Mouse (Mus musculus): ENCODE data around the gene Smu1.

Gene Smu1

GRCm38 (mm10) chr4:40722011-40722666 lies 35.6 kb downstream of the Smu1 start, which contains the start of gene Dnaja1:
Gene Dnaja1 (plus strand): TSS chr4:40722150.
- Histone ChIP-seq H3K27me3 (ENCODE audit: control insufficient read depth, insufficient read depth, low read length, poor library complexity, severe bottlenecking) (no peaks in the 10 kb centered on the region), H3K36me3 (ENCODE audit: control insufficient read depth, insufficient read depth, low read length, poor library complexity, severe bottlenecking) (peaks cover 15% of the 10 kb centered on the region)
- DNase-seq (ENCODE audit: low read depth, low spot score): peak; percentile 98

- DNase-seq (ENCODE audit: low read depth, low spot score): peak; percentile 23
- Histone ChIP-seq H3K36me3 (ENCODE audit: control insufficient read depth, insufficient read depth, low read length, poor library complexity, severe bottlenecking) (peaks cover 7% of the 10 kb centered on the region), H3K27me3 (ENCODE audit: control insufficient read depth, insufficient read depth, low read length, poor library complexity, severe bottlenecking) (no peaks in the 10 kb centered on the region)
These were observed 36.8 kb downstream of the Smu1 start for GRCm38 (mm10) chr4:40720910-40721309.

GRCm38 (mm10) chr4:40717141-40717540 lies 40.6 kb downstream of the Smu1 start:
- no peak for DNase-seq (ENCODE audit: low read depth, low spot score)
- Histone ChIP-seq H3K36me3 (ENCODE audit: control insufficient read depth, insufficient read depth, low read length, poor library complexity, severe bottlenecking) (no peaks in the 10 kb centered on the region), H3K27me3 (ENCODE audit: control insufficient read depth, insufficient read depth, low read length, poor library complexity, severe bottlenecking) (no peaks in the 10 kb centered on the region)

GRCm38 (mm10) chr4:40703710-40704275 lies 53.9 kb downstream of the Smu1 start:
- no peaks in the 10 kb centered on the region for H3K27me3 ChIP-seq (ENCODE audit: control insufficient read depth, insufficient read depth, low read length, poor library complexity, severe bottlenecking)
- DNase-seq (ENCODE audit: low read depth, low spot score): peak; percentile 11
- no peaks in the 10 kb centered on the region; the same call in 1 of the 2 replicates for H3K36me3 ChIP-seq (ENCODE audit: control insufficient read depth, insufficient read depth, low read length, poor library complexity, severe bottlenecking)

GRCm38 (mm10) chr4:40702797-40703709 lies 54.7 kb downstream of the Smu1 start, which contains the start of gene Aptx:
Gene Aptx (minus strand): TSS chr4:40703194.
- peak; percentile 97 for DNase-seq (ENCODE audit: low read depth, low spot score)
- no peaks in the 10 kb centered on the region for H3K27me3 ChIP-seq (ENCODE audit: control insufficient read depth, insufficient read depth, low read length, poor library complexity, severe bottlenecking)
- H3K36me3 ChIP-seq (ENCODE audit: control insufficient read depth, insufficient read depth, low read length, poor library complexity, severe bottlenecking): no peaks in the 10 kb centered on the region; the same call in 1 of the 2 replicates

- DNase-seq (ENCODE audit: low read depth, low spot score): no peak
- no peaks in the 10 kb centered on the region for H3K27me3 ChIP-seq (ENCODE audit: control insufficient read depth, insufficient read depth, low read length, poor library complexity, severe bottlenecking)
- no peaks in the 10 kb centered on the region; the same call in 1 of the 2 replicates for H3K36me3 ChIP-seq (ENCODE audit: control insufficient read depth, insufficient read depth, low read length, poor library complexity, severe bottlenecking)
These were observed 55.9 kb downstream of the Smu1 start for GRCm38 (mm10) chr4:40701796-40702195.

- Histone ChIP-seq H3K36me3 (ENCODE audit: control insufficient read depth, insufficient read depth, low read length, poor library complexity, severe bottlenecking) (peaks cover under 1% of the 10 kb centered on the region), H3K27me3 (ENCODE audit: control insufficient read depth, insufficient read depth, low read length, poor library complexity, severe bottlenecking) (no peaks in the 10 kb centered on the region)
- DNase-seq (ENCODE audit: low read depth, low spot score): no peak
These were observed 57.5 kb downstream of the Smu1 start for GRCm38 (mm10) chr4:40700216-40700615.

GRCm38 (mm10) chr4:40697059-40697458 lies 60.7 kb downstream of the Smu1 start:
- no peaks in the 10 kb centered on the region for H3K27me3 ChIP-seq (ENCODE audit: control insufficient read depth, insufficient read depth, low read length, poor library complexity, severe bottlenecking)
- DNase-seq (ENCODE audit: low read depth, low spot score): no peak
- H3K36me3 ChIP-seq (ENCODE audit: control insufficient read depth, insufficient read depth, low read length, poor library complexity, severe bottlenecking): peaks cover 3% of the 10 kb centered on the region

GRCm38 (mm10) chr4:40691100-40691499 lies 66.6 kb downstream of the Smu1 start:
- no peaks in the 10 kb centered on the region for H3K27me3 ChIP-seq (ENCODE audit: control insufficient read depth, insufficient read depth, low read length, poor library complexity, severe bottlenecking)
- H3K36me3 ChIP-seq (ENCODE audit: control insufficient read depth, insufficient read depth, low read length, poor library complexity, severe bottlenecking): peaks cover 15% of the 10 kb centered on the region
- DNase-seq (ENCODE audit: low read depth, low spot score): no peak
